Mouse (Mus musculus) bone marrow macrophage, adult 2 months (primary cell): ENCODE results near the gene Mkks. TPM values are rescaled to one million over a fixed set of nuclear protein-coding genes. Genes with fewer than 3 reads are reported as not detected.
A peak's percentile ranks its signal among the peaks of the same experiment; 100 is the strongest.

Source experiments
- H3K27ac ChIP-seq: 2 replicates; pipeline ENCODE4 v1.5.1; 2012; ENCODE audit warnings: low read depth, low read length; ENCODE audit not compliant: insufficient read depth
- H3K4me1 ChIP-seq: 2 replicates; pipeline ENCODE4 v1.6.1; 2012; ENCODE audit warnings: low read length; ENCODE audit not compliant: control insufficient read depth, insufficient read depth
- H3K4me3 ChIP-seq: 2 replicates; pipeline ENCODE4 v1.5.1; 2012; ENCODE audit warnings: mild to moderate bottlenecking, low read length, moderate library complexity; ENCODE audit not compliant: insufficient read depth
- CTCF ChIP-seq: IDR thresholded peaks from 2 replicates; pipeline ENCODE4 v1.5.1; 2012; ENCODE audit warnings: low read depth, mild to moderate bottlenecking, low read length, moderate library complexity
- POLR2A ChIP-seq: IDR thresholded peaks from 2 replicates; pipeline ENCODE4 v1.6.1; 2012; ENCODE audit warnings: mild to moderate bottlenecking, low read depth, low read length, borderline replicate concordance
- polyA plus RNA-seq: library from polyadenylated mRNA; stranded (reverse); fragments of >200 nt; gene quantifications from 2 replicates; pipeline ENCODE4 v1.2.4, GENCODE M21; 2012; ENCODE audit not compliant: missing spikeins, insufficient read depth, insufficient read length

Mkks gene
- polyA plus RNA-seq, result 16.2 and 26.4 TPM in 2 replicates

GRCm38 (mm10) chr2:136891068-136891950, at the start of gene Mkks, which contains the start of the genes Slx4ip and AL731706.1:
Mkks (minus strand) TSS chr2:136891389.
Slx4ip (plus strand) TSS chr2:136891218.
AL731706.1 (minus strand) TSS chr2:136891389.
- Histone ChIP-seq H3K4me1 (peaks cover 13% of the 10 kb centered on the region), H3K27ac (peak within 1 kb of the TSS; percentile 93), H3K4me3 (peak within 1 kb of the TSS; percentile 93)
- TF ChIP-seq POLR2A (no peak), CTCF (no peak)

GRCm38 (mm10) chr2:136938249-136938648, 47.1 kb upstream of the Mkks start:
- H3K27ac ChIP-seq, result peak overlapping the region; percentile 16; the same call in 1 of the 2 replicates

GRCm38 (mm10) chr2:136936391-136937288, 45.5 kb upstream of the Mkks start:
- Histone ChIP-seq H3K4me3 (peak overlapping the region; percentile 19), H3K4me1 (peaks cover 24% of the 10 kb centered on the region), H3K27ac (peak overlapping the region; percentile 95)
- TF ChIP-seq POLR2A, result no peak

More at GRCm38 (mm10) chr2:136938249-136938648, 47.1 kb upstream of the Mkks start:
- peaks cover 24% of the 10 kb centered on the region for H3K4me1 ChIP-seq
- H3K4me3 ChIP-seq, result no peak overlapping the region
- TF ChIP-seq POLR2A, result no peak
- no peak for TF ChIP-seq CTCF

GRCm38 (mm10) chr2:136921003-136921408, 29.8 kb upstream of the Mkks start:
- TF ChIP-seq CTCF (no peak), POLR2A (no peak)
- Histone ChIP-seq H3K4me3 (peak overlapping the region; percentile 13), H3K27ac (peak overlapping the region; percentile 50), H3K4me1 (peaks cover 32% of the 10 kb centered on the region)

GRCm38 (mm10) chr2:136920257-136920993, 29.2 kb upstream of the Mkks start:
- Histone ChIP-seq H3K27ac (peak overlapping the region; percentile 50), H3K4me3 (no peak overlapping the region), H3K4me1 (peaks cover 36% of the 10 kb centered on the region)
- TF ChIP-seq POLR2A, result no peak
- TF ChIP-seq CTCF, result no peak

GRCm38 (mm10) chr2:136919433-136919832, 28.2 kb upstream of the Mkks start:
- no peak for TF ChIP-seq CTCF
- TF ChIP-seq POLR2A, result no peak
- H3K4me3 ChIP-seq, result no peak overlapping the region
- peaks cover 41% of the 10 kb centered on the region for H3K4me1 ChIP-seq
- H3K27ac ChIP-seq, result peak overlapping the region; percentile 50

- TF ChIP-seq CTCF (no peak), POLR2A (no peak)
- H3K4me3 ChIP-seq, result no peak overlapping the region
- H3K27ac ChIP-seq, result peak overlapping the region; percentile 76
- H3K4me1 ChIP-seq, result peaks cover 38% of the 10 kb centered on the region
Observed at GRCm38 (mm10) chr2:136914334-136914902, 23.2 kb upstream of the Mkks start.

GRCm38 (mm10) chr2:136913021-136913420, 21.8 kb upstream of the Mkks start:
- H3K4me1 ChIP-seq, result peaks cover 32% of the 10 kb centered on the region
- TF ChIP-seq POLR2A (no peak), CTCF (no peak)
- no peak overlapping the region for H3K27ac ChIP-seq
- no peak overlapping the region for H3K4me3 ChIP-seq
